Mouse (Mus musculus) T-cell, adult 66 days (primary cell): Measurements from ENCODE around the gene Rnf17. TPM values are rescaled to one million over a fixed set of nuclear protein-coding genes. Genes with fewer than 3 reads are reported as not detected.

ENCODE experiments used
- total RNA-seq, 2 experiments: library from RNA; stranded (reverse); gene quantifications; 3 replicates in 1 of 2; 4 replicates in 1 of 2; pipeline ENCODE4 v1.2.4; 2023

Rnf17 gene
- total RNA-seq: under 1 TPM; 0.17 to 0.53 TPM

DNA sequence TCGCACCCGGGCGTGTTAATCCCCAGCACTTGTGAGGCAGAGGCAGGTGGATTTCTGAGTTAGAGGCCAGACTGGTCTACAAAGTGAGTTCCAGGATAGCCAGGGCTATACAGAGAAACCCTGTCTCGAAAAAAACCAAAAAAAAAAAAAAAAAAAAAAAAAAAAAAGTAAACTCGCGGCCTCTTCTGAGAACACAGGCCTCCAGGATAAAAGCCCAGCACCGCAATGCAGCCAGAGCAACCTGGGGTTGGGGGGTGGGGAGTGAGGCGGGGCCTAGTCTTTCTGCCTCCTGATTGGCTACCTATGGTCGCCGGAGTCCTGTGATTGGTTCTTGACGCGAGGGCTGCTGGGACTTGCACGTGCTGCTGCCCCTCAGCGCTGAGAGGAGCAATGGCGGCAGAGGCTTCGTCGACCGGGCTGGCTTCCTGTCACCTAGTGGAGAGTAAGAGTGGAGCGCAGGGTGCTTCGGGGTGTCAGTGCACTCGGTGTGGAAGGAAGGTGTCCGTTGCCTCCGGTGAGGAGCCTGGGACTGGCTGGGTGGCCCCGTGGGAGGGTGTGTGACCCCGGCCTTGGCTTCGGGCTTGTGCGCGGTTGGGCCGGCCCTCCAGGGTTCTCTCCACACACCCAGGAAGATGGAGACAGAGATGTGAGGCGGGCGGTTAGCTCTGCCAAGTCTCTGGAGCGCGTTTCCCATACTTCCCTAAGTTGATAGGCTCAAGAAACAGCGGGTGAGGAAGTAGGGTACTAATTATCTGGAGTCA is at the start of gene Rnf17:
Gene Rnf17, plus strand, starts transcription at position 271 of the 761 bp plus-strand sequence.

DNA sequence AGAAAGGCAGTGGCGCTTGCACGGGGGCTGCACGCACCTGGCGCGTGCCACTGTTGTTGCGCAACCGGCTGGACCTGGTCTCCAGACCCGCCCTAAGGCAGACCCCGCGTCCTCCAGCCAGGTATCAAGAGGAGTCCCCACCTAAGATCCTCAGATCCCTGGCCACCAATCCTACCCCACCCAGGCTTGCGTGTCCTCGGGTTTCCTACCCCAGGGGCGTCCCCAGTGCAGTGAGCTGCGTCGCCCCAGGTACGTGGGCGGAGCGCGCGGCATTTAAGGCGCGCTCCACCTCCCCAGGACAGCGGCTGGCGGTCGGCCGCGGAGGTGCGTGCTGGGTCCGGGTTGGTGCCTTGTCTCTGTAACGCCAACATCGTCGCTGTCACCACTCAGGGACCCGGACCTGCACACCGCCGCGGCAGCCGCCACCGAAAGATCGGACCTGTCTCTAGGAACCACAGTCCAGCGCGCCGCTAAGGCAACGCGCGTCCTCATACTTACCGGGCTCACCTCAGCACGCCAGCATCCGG is 37.6 kb upstream of the Rnf17 start, which contains the start of gene Atp12a:
Gene Atp12a, plus strand, starts transcription at position 358 of the 527 bp plus-strand sequence.

Other genes with a start within 250 kb of the Rnf17 start
- not detected for gene Gzmg, start 243.0 kb upstream of the Rnf17 start, total RNA-seq
- gene Gzmn, start 228.0 kb upstream of the Rnf17 start, total RNA-seq: not detected
- not detected for gene Gzmf, start 191.2 kb upstream of the Rnf17 start, total RNA-seq
- gene Gzmc, start 167.9 kb upstream of the Rnf17 start, total RNA-seq: under 1 TPM in 1 of 2 experiments, not detected in 1; 0.87 TPM
- 1 to 10 TPM; 2.9 to 5.8 TPM for gene Gzmb, start 140.3 kb upstream of the Rnf17 start, total RNA-seq
- not detected for gene Atp12a, start 37.5 kb upstream of the Rnf17 start, total RNA-seq
- gene Cenpj, start 172.8 kb downstream of the Rnf17 start, total RNA-seq: 10 to 100 TPM; 13.2 to 15.6 TPM
- gene Parp4, start 173.0 kb downstream of the Rnf17 start, total RNA-seq: 10 to 100 TPM; 74.6 to 77.5 TPM